Mouse (Mus musculus) megakaryocyte, adult 5-6 weeks (primary cell): Measurements from ENCODE around the gene Gm15517. TPM values are rescaled to one million over a fixed set of nuclear protein-coding genes. Genes with fewer than 3 reads are reported as not detected.
"Not testable (repeated sequence)": the region's sequence is repeated elsewhere in the genome, so short reads cannot be mapped to it uniquely, and the experiment has no call there.

Experiments
- ATAC-seq: 2 replicates; pipeline ENCODE4 v1.8.0; 2016; ENCODE audit warnings: mild to moderate bottlenecking, inconsistent platforms; ENCODE audit not compliant: poor library complexity, severe bottlenecking
- total RNA-seq, 2 experiments: library from RNA; stranded (forward) in 1 of 2; stranded (reverse) in 1 of 2; fragments of 153-499, 151-499 nt in 1 of 2; fragments of 221-1000, 200-1000 nt in 1 of 2; gene quantifications; 2 replicates each; pipeline versions ENCODE4 v1.2.3 to v1.2.4; 2015 to 2017

The Gm15517 gene
- total RNA-seq, 2 experiments from 2014 or later = not detected

GRCm38 (mm10) chr7:44268117-44268516 lies 6.9 kb downstream of the Gm15517 start:
- ATAC-seq = no peak

GRCm38 (mm10) chr7:44269397-44269796 lies 8.2 kb downstream of the Gm15517 start:
- no peak for ATAC-seq

- 0 out of 2 replicates have a peak, but pooled peaks have one; percentile 49 for ATAC-seq
Observed at GRCm38 (mm10) chr7:44271309-44271708, 10.1 kb downstream of the Gm15517 start.

- ATAC-seq = no peak
Observed at GRCm38 (mm10) chr7:44272546-44272945, 11.3 kb downstream of the Gm15517 start.

- ATAC-seq = no peak
Observed at GRCm38 (mm10) chr7:44273446-44273845, 12.2 kb downstream of the Gm15517 start.

GRCm38 (mm10) chr7:44274096-44274495 lies 12.8 kb downstream of the Gm15517 start:
- no peak for ATAC-seq

GRCm38 (mm10) chr7:44275546-44275945 lies 14.3 kb downstream of the Gm15517 start:
- no peak for ATAC-seq

GRCm38 (mm10) chr7:44276461-44277249 lies 15.4 kb downstream of the Gm15517 start:
- no peak for ATAC-seq

GRCm38 (mm10) chr7:44277250-44277622 lies 16.0 kb downstream of the Gm15517 start:
- ATAC-seq = no peak

GRCm38 (mm10) chr7:44280959-44281358 lies 19.7 kb downstream of the Gm15517 start:
- peak; percentile 95 for ATAC-seq

- no peak for ATAC-seq
Observed at GRCm38 (mm10) chr7:44281586-44281985, 20.3 kb downstream of the Gm15517 start.

GRCm38 (mm10) chr7:44287760-44288159 lies 26.5 kb downstream of the Gm15517 start:
- no peak for ATAC-seq

GRCm38 (mm10) chr7:44290986-44291385 lies 29.7 kb downstream of the Gm15517 start:
- ATAC-seq = no peak

GRCm38 (mm10) chr7:44291418-44291817 lies 30.2 kb downstream of the Gm15517 start:
- no peak for ATAC-seq

GRCm38 (mm10) chr7:44297501-44297900 lies 36.3 kb downstream of the Gm15517 start:
- not testable (repeated sequence) for ATAC-seq

- no peak for ATAC-seq
Observed at GRCm38 (mm10) chr7:44303346-44304340, 42.4 kb downstream of the Gm15517 start.

GRCm38 (mm10) chr7:44304463-44304774 lies 43.2 kb downstream of the Gm15517 start:
- ATAC-seq = peak; percentile 14

- ATAC-seq = peak; percentile 87
Observed at GRCm38 (mm10) chr7:44304775-44305641, 43.8 kb downstream of the Gm15517 start.

GRCm38 (mm10) chr7:44305686-44306085 lies 44.4 kb downstream of the Gm15517 start:
- no peak for ATAC-seq

GRCm38 (mm10) chr7:44306516-44307240 lies 45.4 kb downstream of the Gm15517 start, which contains the start of gene Clec11a:
Clec11a (minus strand) TSS chr7:44306902.
- no peak for ATAC-seq
